Mouse (Mus musculus): ENCODE measurements around the gene Mmd2. TPM values are rescaled to one million over a fixed set of nuclear protein-coding genes. Genes with fewer than 3 reads are reported as not detected.

Gene Mmd2
- polyA plus RNA-seq, 1 experiment from 2014 or later: 110 TPM

Other genes starting within 250 kb of the Mmd2 start
- 3.1 and 5.1 TPM in 2 replicates for gene Foxk1, start 207.3 kb downstream of the Mmd2 start, polyA plus RNA-seq (2015; fragmentation: Nextera tagmentation; extraction: Ambion mirVana)
- 12.3 and 13.7 TPM in 2 replicates for gene Ap5z1, start 144.9 kb downstream of the Mmd2 start, polyA plus RNA-seq (2015; fragmentation: Nextera tagmentation; extraction: Ambion mirVana)
- 0.15 and 0.16 TPM in 2 replicates for gene Papolb, start 78.7 kb downstream of the Mmd2 start, polyA plus RNA-seq (2015; fragmentation: Nextera tagmentation; extraction: Ambion mirVana)
- gene Radil, start 57.7 kb downstream of the Mmd2 start, polyA plus RNA-seq (2015; fragmentation: Nextera tagmentation; extraction: Ambion mirVana): 24.3 and 25.0 TPM in 2 replicates
- gene Wipi2, start 18.9 kb upstream of the Mmd2 start, polyA plus RNA-seq (2015; fragmentation: Nextera tagmentation; extraction: Ambion mirVana): 36.8 and 42.0 TPM in 2 replicates
- 87.4 and 98.0 TPM in 2 replicates for gene Slc29a4, start 83.7 kb upstream of the Mmd2 start, polyA plus RNA-seq (2015; fragmentation: Nextera tagmentation; extraction: Ambion mirVana)
- gene Tnrc18, start 208.9 kb upstream of the Mmd2 start, polyA plus RNA-seq (2015; fragmentation: Nextera tagmentation; extraction: Ambion mirVana): 19.7 and 23.8 TPM in 2 replicates